Mouse (Mus musculus) ES-Bruce4 (cell line): Measurements from ENCODE around the gene H2-Oa. TPM values are rescaled to one million over a fixed set of nuclear protein-coding genes. Genes with fewer than 3 reads are reported as not detected.

Experiments used
- H3K27ac ChIP-seq: 2 replicates; pipeline ENCODE4 v1.5.1; 2012; ENCODE audit warnings: low read length, inconsistent platforms; ENCODE audit not compliant: insufficient read depth
- H3K27me3 ChIP-seq: 2 replicates; pipeline ENCODE4 v1.6.1; 2012; ENCODE audit warnings: mild to moderate bottlenecking, low read length, inconsistent platforms; ENCODE audit not compliant: control insufficient read depth, poor library complexity, insufficient read depth, severe bottlenecking
- H3K36me3 ChIP-seq: 2 replicates; pipeline ENCODE4 v1.6.1; 2012; ENCODE audit warnings: inconsistent platforms, mild to moderate bottlenecking, low read length, moderate library complexity; ENCODE audit not compliant: control insufficient read depth, poor library complexity, insufficient read depth, severe bottlenecking
- H3K4me1 ChIP-seq: one replicate; pipeline ENCODE4 v1.8.1; 2011; ENCODE audit warnings: low read length; ENCODE audit not compliant: control insufficient read depth, insufficient read depth
- H3K4me3 ChIP-seq: 2 replicates; pipeline ENCODE4 v1.5.1; 2011; ENCODE audit warnings: low read depth, mild to moderate bottlenecking, low read length
- H3K9ac ChIP-seq: 2 replicates; pipeline ENCODE4 v1.6.1; 2012; ENCODE audit warnings: low read depth, mild to moderate bottlenecking, inconsistent platforms; ENCODE audit not compliant: poor library complexity, severe bottlenecking
- H3K9me3 ChIP-seq: replicated peaks from 2 replicates; pipeline ENCODE4 v1.6.1; 2012; ENCODE audit warnings: mild to moderate bottlenecking, low read length, inconsistent platforms; ENCODE audit not compliant: control insufficient read depth, poor library complexity, insufficient read depth, severe bottlenecking
- CTCF ChIP-seq: IDR thresholded peaks from one replicate; pipeline ENCODE4 v1.8.1; 2011; ENCODE audit warnings: low read depth, low read length
- EP300 ChIP-seq: IDR thresholded peaks from 2 replicates; pipeline ENCODE4 v1.6.1; 2011; ENCODE audit warnings: low read depth, low read length; ENCODE audit not compliant: insufficient read depth
- POLR2A ChIP-seq: IDR thresholded peaks from one replicate; pipeline ENCODE4 v1.8.1; 2011; ENCODE audit warnings: low read length; ENCODE audit not compliant: insufficient read depth
- polyA plus RNA-seq: library from polyadenylated mRNA; stranded (reverse); fragments of >200 nt; gene quantifications from 2 replicates; pipeline ENCODE4 v1.2.4, GENCODE M21; 2011; ENCODE audit warnings: low read depth; ENCODE audit not compliant: missing spikeins, insufficient read depth, insufficient read length

H2-Oa gene
- polyA plus RNA-seq, 1 experiment, result not detected

DNA sequence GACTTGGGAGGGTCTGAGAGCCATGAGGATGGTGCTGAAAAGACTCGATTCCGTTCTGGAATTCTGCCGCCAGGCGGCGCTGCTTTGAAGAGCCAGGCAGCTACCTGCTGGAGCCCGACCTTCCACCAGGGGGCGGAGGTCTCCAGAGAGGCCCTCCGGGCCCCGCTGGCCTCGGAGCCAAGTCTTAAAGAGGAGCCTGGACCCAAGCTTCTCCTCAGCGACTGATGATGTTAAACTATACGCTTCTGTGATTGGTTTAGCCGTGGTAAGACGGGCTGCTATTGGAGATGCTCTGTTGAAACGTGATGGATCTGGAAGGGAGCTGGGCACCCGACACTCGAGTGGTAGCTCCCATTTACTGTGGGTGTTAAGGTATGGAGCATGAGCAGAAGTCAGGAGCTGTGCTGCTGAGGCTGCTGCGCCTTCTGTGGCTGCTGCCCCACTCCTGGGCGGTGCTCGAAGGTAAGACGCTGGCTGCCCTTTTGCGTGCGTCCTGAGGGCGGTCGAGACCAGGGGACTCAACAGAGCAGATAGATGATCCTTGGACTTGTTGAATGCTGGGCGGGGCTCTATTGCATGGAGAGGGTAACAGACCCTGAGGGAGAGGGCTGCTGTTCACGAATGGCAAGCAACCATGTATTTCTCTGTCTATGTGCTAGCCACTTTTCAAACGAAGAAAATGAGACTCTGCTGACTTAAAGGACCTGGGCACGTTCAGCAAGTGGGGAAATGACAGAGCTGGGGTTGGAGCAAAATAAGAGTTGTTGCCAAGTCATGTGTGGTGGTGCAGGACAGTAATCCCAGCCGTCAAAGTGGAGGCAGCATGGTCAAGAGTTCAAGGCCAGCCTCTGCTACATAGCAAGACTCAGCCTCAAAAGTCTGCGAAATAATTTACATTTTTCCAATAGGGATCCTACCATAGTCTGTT lies 43.4 kb downstream of the H2-Oa start:
- H3K27ac ChIP-seq, result no peak overlapping the region
- no peaks in the 10 kb centered on the region for H3K9me3 ChIP-seq
- H3K36me3 ChIP-seq, result no peaks in the 10 kb centered on the region
- H3K27me3 ChIP-seq, result no peaks in the 10 kb centered on the region
- peak overlapping the region; percentile 72 for H3K4me3 ChIP-seq
- TF ChIP-seq CTCF, result peak; percentile 98
- TF ChIP-seq POLR2A, result no peak
- no peaks in the 10 kb centered on the region for H3K4me1 ChIP-seq
- H3K9ac ChIP-seq, result peak overlapping the region; percentile 4; the same call in 1 of the 2 replicates

DNA sequence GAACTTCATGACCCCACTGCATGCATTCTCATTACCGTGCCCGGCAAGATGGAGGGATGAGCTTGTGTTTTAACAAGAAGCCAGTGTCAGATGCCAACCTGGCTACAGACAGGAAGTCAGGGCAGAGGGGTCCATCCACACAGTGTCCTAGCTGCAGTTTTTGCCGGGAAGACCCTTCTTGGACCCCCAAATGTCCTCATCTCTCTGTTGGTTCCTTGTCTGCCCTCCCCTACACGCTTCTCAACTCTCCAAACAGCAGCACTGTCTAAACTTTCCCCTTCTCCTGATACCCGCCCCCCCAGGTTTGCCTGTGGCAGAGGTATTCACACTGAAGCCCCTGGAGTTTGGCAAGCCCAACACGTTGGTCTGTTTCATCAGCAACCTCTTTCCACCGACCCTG lies 45.5 kb downstream of the H2-Oa start:
- TF ChIP-seq POLR2A, result no peak
- TF ChIP-seq CTCF, result no peak
- TF ChIP-seq EP300, result no peak
- H3K9ac ChIP-seq, result no peak overlapping the region
- no peak overlapping the region for H3K4me3 ChIP-seq
- no peaks in the 10 kb centered on the region for H3K27me3 ChIP-seq
- H3K27ac ChIP-seq, result no peak overlapping the region
- H3K4me1 ChIP-seq, result no peaks in the 10 kb centered on the region
- no peaks in the 10 kb centered on the region for H3K9me3 ChIP-seq
- no peaks in the 10 kb centered on the region for H3K36me3 ChIP-seq

GRCm38 (mm10) chr17:34138655-34139054 lies 46.5 kb downstream of the H2-Oa start:
- Histone ChIP-seq H3K9ac (no peak overlapping the region), H3K36me3 (no peaks in the 10 kb centered on the region), H3K9me3 (no peaks in the 10 kb centered on the region), H3K27ac (no peak overlapping the region), H3K27me3 (no peaks in the 10 kb centered on the region), H3K4me3 (no peak overlapping the region), H3K4me1 (no peaks in the 10 kb centered on the region)
- TF ChIP-seq EP300 (no peak), POLR2A (no peak), CTCF (no peak)

- no peaks in the 10 kb centered on the region for H3K36me3 ChIP-seq
- no peak for TF ChIP-seq EP300
- TF ChIP-seq POLR2A, result no peak
- TF ChIP-seq CTCF, result no peak
- H3K9ac ChIP-seq, result 0 out of 2 replicates have a peak overlapping the region, but pooled peaks have one; percentile 6
- H3K4me1 ChIP-seq, result no peaks in the 10 kb centered on the region
- no peak overlapping the region for H3K27ac ChIP-seq
- H3K9me3 ChIP-seq, result no peaks in the 10 kb centered on the region
- no peaks in the 10 kb centered on the region for H3K27me3 ChIP-seq
- peak overlapping the region; percentile 31 for H3K4me3 ChIP-seq
Measured at GRCm38 (mm10) chr17:34139416-34139815, 47.3 kb downstream of the H2-Oa start.

- no peaks in the 10 kb centered on the region for H3K9me3 ChIP-seq
- no peak overlapping the region for H3K4me3 ChIP-seq
- H3K4me1 ChIP-seq, result no peaks in the 10 kb centered on the region
- no peak overlapping the region for H3K9ac ChIP-seq
- H3K27me3 ChIP-seq, result no peaks in the 10 kb centered on the region
- H3K27ac ChIP-seq, result no peak overlapping the region
- no peaks in the 10 kb centered on the region for H3K36me3 ChIP-seq
- TF ChIP-seq EP300 (no peak), POLR2A (no peak), CTCF (no peak)
Measured at GRCm38 (mm10) chr17:34140240-34140639, 48.1 kb downstream of the H2-Oa start.

DNA sequence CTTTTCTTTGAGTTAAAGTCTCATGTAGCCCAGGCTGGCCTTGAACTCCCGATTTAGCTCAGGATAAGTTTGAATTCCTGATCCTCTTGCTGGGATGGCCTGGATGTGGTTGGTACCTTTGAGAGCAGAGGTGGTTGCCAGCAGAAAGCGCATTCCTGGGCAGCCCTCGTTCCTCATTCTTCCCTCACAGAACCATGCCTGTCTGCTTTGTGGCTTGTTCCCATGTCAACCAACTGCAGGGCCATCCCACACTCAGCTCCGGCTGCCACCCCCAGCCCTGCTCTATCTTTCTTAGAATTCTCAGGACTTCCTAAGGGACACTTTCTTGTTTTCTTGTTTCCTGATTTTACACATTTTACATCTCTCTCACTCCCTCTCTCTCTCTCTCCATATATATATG lies 49.3 kb downstream of the H2-Oa start:
- H3K27me3 ChIP-seq, result no peaks in the 10 kb centered on the region
- no peak overlapping the region for H3K4me3 ChIP-seq
- no peak for TF ChIP-seq POLR2A
- TF ChIP-seq CTCF, result no peak
- TF ChIP-seq EP300, result no peak
- H3K36me3 ChIP-seq, result no peaks in the 10 kb centered on the region
- no peaks in the 10 kb centered on the region for H3K9me3 ChIP-seq
- no peak overlapping the region for H3K27ac ChIP-seq
- no peak overlapping the region for H3K9ac ChIP-seq
- no peaks in the 10 kb centered on the region for H3K4me1 ChIP-seq
